Mouse (Mus musculus) v-Abl transformed pro-B cells (cell line): ENCODE results near the gene Xrcc5.

Experiments used
- in situ Hi-C, 2 experiments: fragments of 400-800 bp; cut with MboI; formaldehyde crosslinking; loops; one replicate each; pipeline ENCODE4 v1.15.1; 2025; ENCODE audit not compliant: unreplicated experiment in 2 of 2

Gene Xrcc5

GRCm38 (mm10) chr1:72307317-72307798 lies at the start of gene Xrcc5:
TSS of gene Xrcc5 (plus strand) at chr1:72307421.
- in situ Hi-C loops, result loop anchor here (5.0 to 25.0 kb wide), 6 partner anchors 85 to 1505 kb away; partner anchors contain the start of genes Rpl37a (in 1 of the 2) and Smarcal1 (in 1 of the 2)

GRCm38 (mm10) chr1:72263099-72263498 lies 44.1 kb upstream of the Xrcc5 start:
- in situ Hi-C loops, result no loop called here

- in situ Hi-C loops, result no loop called here
Measured at GRCm38 (mm10) chr1:72278085-72278484, 29.1 kb upstream of the Xrcc5 start.

- in situ Hi-C loops, result no loop called here
Measured at GRCm38 (mm10) chr1:72282604-72283003, 24.6 kb upstream of the Xrcc5 start.

GRCm38 (mm10) chr1:72283992-72284485 lies 23.2 kb upstream of the Xrcc5 start, which contains the start of the genes Pecr and Tmem169:
TSS of gene Pecr (minus strand) at chr1:72284314.
TSS of gene Tmem169 (plus strand) at chr1:72284369.
- in situ Hi-C loops, result no loop called here

GRCm38 (mm10) chr1:72284539-72284938 lies 22.7 kb upstream of the Xrcc5 start:
- in situ Hi-C loops, result no loop called here

- in situ Hi-C loops, result no loop called here
Measured at GRCm38 (mm10) chr1:72286904-72287303, 20.3 kb upstream of the Xrcc5 start.

- in situ Hi-C loops, result no loop called here
Measured at GRCm38 (mm10) chr1:72287893-72288292, 19.3 kb upstream of the Xrcc5 start.

- in situ Hi-C loops, result no loop called here
Measured at GRCm38 (mm10) chr1:72288527-72289150, 18.6 kb upstream of the Xrcc5 start.

- in situ Hi-C loops, result no loop called here
Measured at GRCm38 (mm10) chr1:72290896-72291295, 16.3 kb upstream of the Xrcc5 start.

- in situ Hi-C loops, result no loop called here
Measured at GRCm38 (mm10) chr1:72291421-72291820, 15.8 kb upstream of the Xrcc5 start.

- in situ Hi-C loops, result no loop called here
Measured at GRCm38 (mm10) chr1:72291925-72292324, 15.3 kb upstream of the Xrcc5 start.

GRCm38 (mm10) chr1:72293869-72294663 lies 13.2 kb upstream of the Xrcc5 start:
- in situ Hi-C loops, result no loop called here

- in situ Hi-C loops, result no loop called here
Measured at GRCm38 (mm10) chr1:72295746-72296145, 11.5 kb upstream of the Xrcc5 start.

- in situ Hi-C loops, result loop anchor here in 1 of 2 experiments (25.0 kb wide), 1 partner anchor 1510 kb away; no protein-coding TSS in a partner anchor
Measured at GRCm38 (mm10) chr1:72301845-72302244, 5.4 kb upstream of the Xrcc5 start.

- in situ Hi-C loops, result loop anchor here (5.0 to 25.0 kb wide), 6 partner anchors 84 to 1506 kb away; partner anchors contain the start of genes Rpl37a (in 1 of the 2) and Smarcal1 (in 1 of the 2)
Measured at GRCm38 (mm10) chr1:72306241-72306640, 980 bp upstream of the Xrcc5 start.

- in situ Hi-C loops, result loop anchor here (5.0 to 25.0 kb wide), 6 partner anchors 84 to 1506 kb away; partner anchors contain the start of genes Rpl37a (in 1 of the 2) and Smarcal1 (in 1 of the 2)
Measured at GRCm38 (mm10) chr1:72306679-72307181, 491 bp upstream of the Xrcc5 start.

GRCm38 (mm10) chr1:72308919-72309318 lies 1.7 kb downstream of the Xrcc5 start:
- in situ Hi-C loops, result loop anchor here (5.0 to 25.0 kb wide), 6 partner anchors 87 to 1503 kb away; partner anchors contain the start of genes Rpl37a (in 1 of the 2) and Smarcal1 (in 1 of the 2)

GRCm38 (mm10) chr1:72309744-72310424 lies 2.7 kb downstream of the Xrcc5 start:
- in situ Hi-C loops, result loop anchor here (5.0 to 25.0 kb wide), 7 partner anchors 88 to 1502 kb away; partner anchors contain the start of genes Rpl37a (in 2 of the 2) and Smarcal1 (in 1 of the 2)
